Comparison of ENCODE assay signal across 8 mouse cellular contexts in the genomic region with DNA sequence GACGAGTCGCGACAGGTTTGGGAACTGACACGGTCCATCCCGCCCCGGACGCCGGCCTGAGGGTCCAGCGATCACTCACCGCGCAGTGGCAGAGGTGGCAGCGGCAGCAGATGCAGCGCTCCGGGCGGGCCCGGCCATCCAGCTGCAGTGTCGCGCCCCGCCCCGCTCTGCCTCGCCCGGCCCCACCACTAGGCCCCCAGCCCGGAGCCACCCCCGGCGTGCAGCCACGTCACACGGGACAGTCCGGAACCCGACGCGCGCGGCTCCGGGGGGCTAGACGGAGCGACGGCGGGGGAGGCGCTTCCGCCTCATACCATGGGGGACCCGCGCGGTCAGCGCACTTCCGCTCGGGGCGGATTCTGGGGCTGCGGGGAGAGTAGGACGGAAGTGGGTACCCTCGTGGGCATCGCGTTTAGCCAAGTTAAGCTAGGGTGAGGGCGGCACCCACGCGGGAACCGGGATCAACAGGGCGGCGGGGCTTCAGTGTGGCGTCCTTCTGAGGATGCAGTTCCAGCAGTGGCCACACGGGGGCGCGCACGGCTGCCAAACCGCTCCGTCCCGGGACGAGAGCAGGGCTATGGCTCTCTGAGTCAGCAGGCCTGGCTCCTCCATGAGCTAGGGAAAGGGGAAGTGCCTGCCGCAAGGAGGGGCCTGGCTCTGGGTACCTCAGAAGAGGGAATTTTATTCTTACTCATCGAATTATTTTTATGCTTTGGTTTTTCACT. TPM values are rescaled to one million over a fixed set of nuclear protein-coding genes. Genes with fewer than 3 reads are reported as not detected.
DNase-seq lines count a peak whose midpoint lies in the region; ATAC-seq lines count a peak whose summit lies in the region.

Slc39a13 (minus strand) TSS at position 342 of the 725 bp plus-strand sequence.

- H3K36me3 ChIP-seq in megakaryocyte, embryonic 14.5 days (replicated peaks; ENCODE audit: low read length): peaks cover 37% of the 10 kb centered on the region

- DNase-seq in ZHBTc4 (ENCODE audit: low read depth, low spot score): peak; percentile 97
- DNase-seq in gastrocnemius, adult 8-10 months (ENCODE audit: low spot score in 2 of 2): peak; percentile 95 to 96
- peak; percentile 52 for DNase-seq in hindlimb bud, embryonic 11.5 days (ENCODE audit: extremely low spot score, low read depth, low spot score)
- DNase-seq in left cerebral cortex, adult 8-10 months (ENCODE audit: low spot score in 2 of 2): peak; percentile 97 to 99
- DNase-seq in right cerebral cortex, postnatal 10 days (ENCODE audit: low spot score in 2 of 2): peak; percentile 96 to 97
- peak; percentile 96 for DNase-seq in urinary bladder, postnatal 25 days (ENCODE audit: low spot score)

- H3K27me3 ChIP-seq in megakaryocyte, embryonic 14.5 days (replicated peaks): no peaks in the 10 kb centered on the region

- H3K4me1 ChIP-seq in megakaryocyte, embryonic 14.5 days: peaks cover 57% of the 10 kb centered on the region

- H3K4me3 ChIP-seq in megakaryocyte, embryonic 14.5 days (replicated peaks): peak within 1 kb of the TSS; percentile 97

- no peaks in the 10 kb centered on the region for H3K9me3 ChIP-seq in megakaryocyte, embryonic 14.5 days

- peak; percentile 92 for ATAC-seq in common myeloid progenitor, adult 5-6 weeks (replicated peaks; ENCODE audit: low read depth, poor library complexity, severe bottlenecking)

RNA-seq across cellular contexts. Expression of gene Slc39a13, which starts in this region (rescaled TPM):
- 8.9 and 10.7 TPM in 2 replicates for total RNA-seq in common myeloid progenitor, adult 5-6 weeks (2017)
- total RNA-seq in gastrocnemius, adult 8-10 months (2022): 10 to 100 TPM; 19.9 to 21.4 (median 20.9) TPM
- 10 to 100 TPM; 33.5 to 35.5 (median 34.7) TPM for total RNA-seq in left cerebral cortex, adult 8-10 months (2022)
- polyA plus RNA-seq in megakaryocyte, embryonic 14.5 days (2012; ENCODE audit: insufficient read depth, low replicate concordance): 28.0 and 30.3 TPM in 2 replicates

Comparison
In these comparisons a context has a peak if more than half of its experiments do, and no peak if none do; other contexts are left out.
1. Peak in every context shown above with its lines: DNase-seq, ATAC-seq and H3K4me3 ChIP-seq.